Mouse (Mus musculus) testis, adult 2 months (tissue): Measurements from ENCODE around the gene Hcrtr1.

Source experiments
- CTCF ChIP-seq: fragments of 200-500 bp; IDR thresholded peaks from 2 replicates; pipeline ENCODE4 v1.5.1; 2012; ENCODE audit warnings: low read depth, mild to moderate bottlenecking, inconsistent platforms, low read length, moderate library complexity; ENCODE audit not compliant: control insufficient read depth, insufficient read depth, insufficient replicate concordance
- POLR2A ChIP-seq: fragments of 200-500 bp; IDR thresholded peaks from 2 replicates; pipeline ENCODE4 v1.6.1; 2012; ENCODE audit warnings: low read depth, mild to moderate bottlenecking, inconsistent platforms, low read length, moderate library complexity; ENCODE audit not compliant: control insufficient read depth

DNA sequence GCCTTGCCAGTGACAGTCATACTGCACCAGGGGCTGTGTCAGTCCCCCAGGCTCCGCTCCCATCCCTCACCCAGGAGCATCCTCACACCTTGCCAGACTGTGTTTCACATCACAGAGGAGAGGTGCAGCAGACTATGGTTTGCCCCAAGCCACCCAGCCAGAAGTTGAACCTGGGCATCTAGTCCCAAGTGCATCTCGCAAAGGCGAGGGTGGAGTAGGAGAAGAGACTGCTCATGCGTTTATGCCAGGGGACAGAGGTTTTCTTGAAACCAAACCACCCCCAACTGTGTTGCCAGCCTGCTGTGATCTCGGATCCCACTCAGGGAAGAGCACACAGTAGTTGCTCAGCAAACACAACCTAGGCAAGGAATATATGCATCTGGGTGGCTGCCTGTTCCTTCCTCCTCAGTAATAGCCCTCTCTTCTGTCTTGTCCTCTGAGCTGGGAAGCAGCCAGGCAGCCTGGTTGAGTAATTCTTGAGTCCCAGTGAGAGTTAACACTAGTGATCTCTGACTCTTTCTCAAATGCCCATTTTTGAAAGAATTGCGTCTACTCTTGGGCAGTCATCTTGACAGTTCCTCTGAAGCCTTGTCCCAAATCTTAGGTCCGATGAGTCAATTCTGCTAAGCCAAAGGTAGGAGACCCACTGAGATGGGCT is 7.6 kb downstream of the Hcrtr1 start:
- no peak for TF ChIP-seq POLR2A
- no peak for TF ChIP-seq CTCF
